Comparison of ENCODE assay signal across 16 mouse cellular contexts in the genomic region with DNA sequence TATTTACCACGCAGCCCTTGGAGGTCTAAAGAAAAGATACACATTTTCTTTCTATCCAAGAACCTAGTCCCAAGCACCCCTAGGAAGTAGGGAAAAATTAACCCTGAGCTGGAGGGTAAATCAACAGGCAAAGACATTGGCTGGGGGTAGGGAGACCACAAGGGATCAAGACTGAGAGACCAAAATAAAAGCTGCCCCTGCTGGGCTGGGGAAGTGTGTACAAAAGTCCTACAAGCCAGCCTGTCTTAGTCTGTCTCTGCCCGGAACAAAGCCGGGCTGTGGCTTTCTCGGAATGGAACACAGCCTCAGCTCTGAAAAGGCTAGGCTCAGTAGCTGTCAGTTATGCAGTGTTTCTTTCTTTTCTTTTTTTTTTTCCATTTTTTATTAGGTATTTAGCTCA.
DNase-seq lines count a peak whose midpoint lies in the region; ATAC-seq and TF ChIP-seq lines count a peak whose summit lies in the region.
"Had no signal": no experiment of that assay in that cellular context is flagged by ENCODE, and none has a peak within 500 bp of the region (broad histone marks: within the 10 kb centered on the region; RNA-seq: fewer than 3 reads in every experiment).

No protein-coding gene starts in this region.

- H3K27ac ChIP-seq in forebrain, embryonic 10.5 days: 0 out of 2 replicates have a peak overlapping the region, but pooled peaks have one; percentile 69
- no peak overlapping the region for H3K27ac ChIP-seq in forebrain, embryonic 13.5 days
- H3K27ac ChIP-seq in neural tube, embryonic 12.5 days: no peak overlapping the region
- H3K27ac ChIP-seq in neural tube, embryonic 15.5 days (replicated peaks): no peak overlapping the region
- peak overlapping the region; percentile 46 for H3K27ac ChIP-seq in intestine, postnatal 0 days (ENCODE audit: low read depth, low read length)
- H3K27ac ChIP-seq: embryonic facial prominence, embryonic 12.5 days; left cerebral cortex, adult 2 months; liver, embryonic 13.5 days had no signal

- no peaks in the 10 kb centered on the region for H3K27me3 ChIP-seq in forebrain, embryonic 10.5 days (ENCODE audit: poor library complexity, severe bottlenecking)
- no peaks in the 10 kb centered on the region for H3K27me3 ChIP-seq in forebrain, embryonic 13.5 days
- H3K27me3 ChIP-seq in neural tube, embryonic 12.5 days (replicated peaks): no peaks in the 10 kb centered on the region
- H3K27me3 ChIP-seq in neural tube, embryonic 15.5 days (replicated peaks): no peaks in the 10 kb centered on the region
- no peaks in the 10 kb centered on the region for H3K27me3 ChIP-seq in intestine, postnatal 0 days (replicated peaks; ENCODE audit: control insufficient read depth, insufficient read depth, low read length)
- H3K27me3 ChIP-seq: embryonic facial prominence, embryonic 12.5 days; liver, embryonic 13.5 days; megakaryocyte, embryonic 14.5 days had no signal

- 25% methylated on average over 4 of the region's 4 CpGs for WGBS in forebrain, embryonic 10.5 days
- 8% methylated on average over 4 of the region's 4 CpGs for WGBS in forebrain, embryonic 13.5 days
- WGBS in neural tube, embryonic 12.5 days: 33% methylated on average over 4 of the region's 4 CpGs
- WGBS in neural tube, embryonic 15.5 days: 29% methylated on average over 4 of the region's 4 CpGs
- 63% methylated on average over 4 of the region's 4 CpGs for WGBS in intestine, postnatal 0 days

- H3K4me2 ChIP-seq in forebrain, embryonic 13.5 days: no peak overlapping the region
- H3K4me2 ChIP-seq in neural tube, embryonic 12.5 days (replicated peaks): no peak overlapping the region
- H3K4me2 ChIP-seq in neural tube, embryonic 15.5 days: no peak overlapping the region
- H3K4me2 ChIP-seq in intestine, postnatal 0 days (replicated peaks; ENCODE audit: low read depth): 0 out of 2 replicates have a peak overlapping the region, but pooled peaks have one; percentile 7
- H3K4me2 ChIP-seq: embryonic facial prominence, embryonic 12.5 days; liver, embryonic 13.5 days had no signal

- no peak; the same call in 1 of the 2 replicates for ATAC-seq in forebrain, embryonic 13.5 days
- peak; percentile 63; the same call in 1 of the 2 replicates for ATAC-seq in neural tube, embryonic 12.5 days (ENCODE audit: low FRiP score, low read depth)
- no peak for ATAC-seq in neural tube, embryonic 15.5 days (ENCODE audit: low FRiP score)
- ATAC-seq in intestine, postnatal 0 days: peak; percentile 52
- no peak for ATAC-seq in erythroblast, adult 5-6 weeks (replicated peaks; ENCODE audit: low FRiP score, poor library complexity, severe bottlenecking)

- H3K9ac ChIP-seq in forebrain, embryonic 13.5 days: no peak overlapping the region
- no peak overlapping the region for H3K9ac ChIP-seq in neural tube, embryonic 12.5 days
- H3K9ac ChIP-seq in neural tube, embryonic 15.5 days (replicated peaks): no peak overlapping the region
- no peak overlapping the region for H3K9ac ChIP-seq in intestine, postnatal 0 days (ENCODE audit: low read depth, low read length)
- H3K9ac ChIP-seq: embryonic facial prominence, embryonic 12.5 days; liver, embryonic 13.5 days had no signal

- no peaks in the 10 kb centered on the region for H3K36me3 ChIP-seq in forebrain, embryonic 10.5 days (replicated peaks)
- H3K36me3 ChIP-seq in forebrain, embryonic 13.5 days (ENCODE audit: poor library complexity, severe bottlenecking): no peaks in the 10 kb centered on the region
- no peaks in the 10 kb centered on the region for H3K36me3 ChIP-seq in neural tube, embryonic 12.5 days
- no peaks in the 10 kb centered on the region for H3K36me3 ChIP-seq in neural tube, embryonic 15.5 days
- H3K36me3 ChIP-seq in intestine, postnatal 0 days (ENCODE audit: control insufficient read depth, insufficient read depth): no peaks in the 10 kb centered on the region
- H3K36me3 ChIP-seq: embryonic facial prominence, embryonic 12.5 days; liver, embryonic 13.5 days had no signal

- DNase-seq in forebrain, embryonic 10.5 days (ENCODE audit: extremely low spot score, low spot score): peak; percentile 27
- no peak for DNase-seq in spleen, postnatal 36 days (ENCODE audit: low spot score in 2 of 2)
- no peak for DNase-seq in c-Kit-positive CD71-positive TER-119-positive erythroid progenitor cells, embryonic 14.5 days (ENCODE audit: low spot score)
- DNase-seq: cerebellum, adult 2 months; heart, postnatal 10 days; kidney, adult 18-20 months; liver, embryonic 13.5 days; right cerebral cortex, adult 18-20 months had no signal

- H3K9me3 ChIP-seq in forebrain, embryonic 10.5 days: no peaks in the 10 kb centered on the region
- H3K9me3 ChIP-seq in forebrain, embryonic 13.5 days (replicated peaks): no peaks in the 10 kb centered on the region
- no peaks in the 10 kb centered on the region for H3K9me3 ChIP-seq in neural tube, embryonic 12.5 days
- no peaks in the 10 kb centered on the region for H3K9me3 ChIP-seq in neural tube, embryonic 15.5 days (replicated peaks)
- H3K9me3 ChIP-seq in intestine, postnatal 0 days (ENCODE audit: control insufficient read depth): no peaks in the 10 kb centered on the region
- H3K9me3 ChIP-seq: embryonic facial prominence, embryonic 12.5 days; liver, embryonic 13.5 days had no signal

- H3K4me3 ChIP-seq in forebrain, embryonic 10.5 days: no peak overlapping the region
- H3K4me3 ChIP-seq in forebrain, embryonic 13.5 days: no peak overlapping the region
- H3K4me3 ChIP-seq in neural tube, embryonic 12.5 days: no peak overlapping the region
- no peak overlapping the region for H3K4me3 ChIP-seq in neural tube, embryonic 15.5 days (replicated peaks)
- H3K4me3 ChIP-seq in intestine, postnatal 0 days (ENCODE audit: low read depth, low read length): no peak overlapping the region
- H3K4me3 ChIP-seq: embryonic facial prominence, embryonic 12.5 days; left cerebral cortex, adult 2 months; liver, embryonic 13.5 days; megakaryocyte, embryonic 14.5 days had no signal

- no peak for TF ChIP-seq CTCF in intestine, postnatal 0 days (IDR thresholded peaks at IDR 0.05; ENCODE audit: low read depth)

- H3K4me1 ChIP-seq in forebrain, embryonic 10.5 days: peaks cover 17% of the 10 kb centered on the region
- peaks cover 7% of the 10 kb centered on the region for H3K4me1 ChIP-seq in forebrain, embryonic 13.5 days
- H3K4me1 ChIP-seq in neural tube, embryonic 12.5 days: peaks cover 4% of the 10 kb centered on the region; the same call in 1 of the 2 replicates
- 0 out of 2 replicates have a peak, but pooled peaks cover 3% of the 10 kb centered on the region for H3K4me1 ChIP-seq in neural tube, embryonic 15.5 days
- peaks cover 5% of the 10 kb centered on the region; the same call in 1 of the 2 replicates for H3K4me1 ChIP-seq in intestine, postnatal 0 days (replicated peaks; ENCODE audit: control insufficient read depth, insufficient read depth, low read length)
- H3K4me1 ChIP-seq: embryonic facial prominence, embryonic 12.5 days; liver, embryonic 13.5 days; megakaryocyte, embryonic 14.5 days had no signal

Comparison
In these comparisons a context has a peak if more than half of its experiments do, and no peak if none do; other contexts are left out.
1. H3K27ac ChIP-seq: peak in forebrain, embryonic 10.5 days (single experiment) and intestine, postnatal 0 days (single experiment); none in forebrain, embryonic 13.5 days (single experiment), neural tube, embryonic 12.5 days (single experiment) and neural tube, embryonic 15.5 days (single experiment).
2. ATAC-seq: peak in neural tube, embryonic 12.5 days (single experiment) and intestine, postnatal 0 days (single experiment); none in forebrain, embryonic 13.5 days (single experiment), neural tube, embryonic 15.5 days (single experiment) and erythroblast, adult 5-6 weeks (single experiment).